Mouse (Mus musculus) embryonic facial prominence, embryonic 13.5 days (tissue): ENCODE results near the gene Dcst2. TPM values are rescaled to one million over a fixed set of nuclear protein-coding genes. Genes with fewer than 3 reads are reported as not detected.

Experiments
- ATAC-seq: fragments of 200-750 bp; cut with Nextera tagmentation; 2 replicates; pipeline ENCODE4 v1.8.0; 2017; ENCODE audit warnings: low read depth; ENCODE audit not compliant: insufficient number of reproducible peaks, insufficient read depth, low FRiP score, low TSS enrichment
- H3K27ac ChIP-seq: fragments of 300-500 bp; sonication (generic); 2 replicates; pipeline ENCODE4 v1.5.1; 2015; ENCODE audit warnings: moderate library complexity, mild to moderate bottlenecking, inconsistent platforms
- H3K27me3 ChIP-seq: fragments of 300-500 bp; sonication (generic); 2 replicates; pipeline ENCODE4 v1.6.1; 2015; ENCODE audit warnings: mild to moderate bottlenecking, inconsistent platforms
- H3K36me3 ChIP-seq: fragments of 300-500 bp; sonication (generic); 2 replicates; pipeline ENCODE4 v1.6.1; 2015; ENCODE audit warnings: mild to moderate bottlenecking, inconsistent platforms
- H3K4me1 ChIP-seq: fragments of 300-500 bp; sonication (generic); 2 replicates; pipeline ENCODE4 v1.6.1; 2015; ENCODE audit warnings: inconsistent platforms
- H3K4me2 ChIP-seq: fragments of 300-500 bp; sonication (generic); 2 replicates; pipeline ENCODE4 v1.6.1; 2015; ENCODE audit warnings: moderate library complexity, mild to moderate bottlenecking, inconsistent platforms
- H3K4me3 ChIP-seq: fragments of 300-500 bp; sonication (generic); 2 replicates; pipeline ENCODE4 v1.5.1; 2015; ENCODE audit warnings: mild to moderate bottlenecking, inconsistent platforms
- H3K9ac ChIP-seq: fragments of 300-500 bp; sonication (generic); 2 replicates; pipeline ENCODE4 v1.6.1; 2015; ENCODE audit warnings: mild to moderate bottlenecking, inconsistent platforms
- H3K9me3 ChIP-seq: fragments of 300-500 bp; sonication (generic); 2 replicates; pipeline ENCODE4 v1.6.1; 2016; ENCODE audit warnings: inconsistent platforms
- WGBS: fragments of 180-500 bp; shearing (Covaris S2); methylation state at CpG from one replicate; pipeline ENCODE4 v1.1.7; 2015; ENCODE audit warnings: mixed read lengths; 5-methylcytosine and 5-hydroxymethylcytosine counted together
- polyA plus RNA-seq: library from polyadenylated mRNA; unstranded; fragments of >200 nt; fragmentation: Nextera tagmentation; extraction: Ambion mirVana; gene quantifications from 2 replicates; pipeline ENCODE4 v1.2.1, GENCODE M21; 2015

Gene Dcst2
- polyA plus RNA-seq, 1 experiment from 2014 or later: 0.38 TPM

GRCm38 (mm10) chr3:89419571-89419970 lies 57.8 kb downstream of the Dcst2 start:
- ATAC-seq: no peak
- H3K9me3 ChIP-seq: no peaks in the 10 kb centered on the region
- H3K27me3 ChIP-seq: no peaks in the 10 kb centered on the region
- H3K4me3 ChIP-seq: peak overlapping the region; percentile 52
- peak overlapping the region; percentile 76 for H3K9ac ChIP-seq
- H3K4me2 ChIP-seq: peak overlapping the region; percentile 89
- peaks cover 31% of the 10 kb centered on the region for H3K36me3 ChIP-seq
- WGBS: 2% methylated on average over 9 of the region's 9 CpGs
- peak overlapping the region; percentile 98 for H3K27ac ChIP-seq
- H3K4me1 ChIP-seq: peaks cover 57% of the 10 kb centered on the region

- Histone ChIP-seq H3K4me1 (peaks cover 57% of the 10 kb centered on the region), H3K27ac (peak overlapping the region; percentile 98), H3K9me3 (no peaks in the 10 kb centered on the region), H3K9ac (peak overlapping the region; percentile 76), H3K36me3 (peaks cover 31% of the 10 kb centered on the region), H3K4me2 (peak overlapping the region; percentile 89), H3K27me3 (no peaks in the 10 kb centered on the region), H3K4me3 (peak overlapping the region; percentile 52)
- no peak for ATAC-seq
- WGBS: 19% methylated on average over 3 of the region's 3 CpGs
Observed at GRCm38 (mm10) chr3:89419981-89420380, 58.2 kb downstream of the Dcst2 start.

DNA sequence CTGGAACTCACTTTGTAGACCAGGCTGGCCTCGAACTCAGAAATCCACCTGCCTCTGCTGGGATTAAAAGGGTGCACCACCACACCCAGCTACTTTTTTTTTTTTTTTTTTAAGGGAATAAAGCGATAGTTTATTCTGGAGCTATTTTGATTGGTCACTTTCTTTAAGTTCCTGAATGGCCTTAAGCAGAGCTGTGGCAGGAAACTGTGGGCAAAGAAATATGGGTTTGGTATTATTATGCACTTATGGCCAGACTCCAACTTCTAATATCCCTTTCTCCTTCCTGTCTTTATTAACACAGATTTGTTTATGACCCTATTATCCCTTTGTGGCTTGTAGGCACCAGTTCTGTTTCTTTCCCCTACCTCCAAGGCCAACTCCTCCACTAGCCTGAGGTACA lies 58.6 kb downstream of the Dcst2 start:
- H3K4me3 ChIP-seq: peak overlapping the region; percentile 53
- no peak for ATAC-seq
- H3K9ac ChIP-seq: peak overlapping the region; percentile 81; the same call in 1 of the 2 replicates
- H3K36me3 ChIP-seq: peaks cover 30% of the 10 kb centered on the region
- peak overlapping the region; percentile 84 for H3K27ac ChIP-seq
- H3K4me2 ChIP-seq: peak overlapping the region; percentile 89
- 53% methylated on average over 2 of the region's 2 CpGs for WGBS
- peaks cover 57% of the 10 kb centered on the region for H3K4me1 ChIP-seq
- no peaks in the 10 kb centered on the region for H3K27me3 ChIP-seq
- no peaks in the 10 kb centered on the region for H3K9me3 ChIP-seq

DNA sequence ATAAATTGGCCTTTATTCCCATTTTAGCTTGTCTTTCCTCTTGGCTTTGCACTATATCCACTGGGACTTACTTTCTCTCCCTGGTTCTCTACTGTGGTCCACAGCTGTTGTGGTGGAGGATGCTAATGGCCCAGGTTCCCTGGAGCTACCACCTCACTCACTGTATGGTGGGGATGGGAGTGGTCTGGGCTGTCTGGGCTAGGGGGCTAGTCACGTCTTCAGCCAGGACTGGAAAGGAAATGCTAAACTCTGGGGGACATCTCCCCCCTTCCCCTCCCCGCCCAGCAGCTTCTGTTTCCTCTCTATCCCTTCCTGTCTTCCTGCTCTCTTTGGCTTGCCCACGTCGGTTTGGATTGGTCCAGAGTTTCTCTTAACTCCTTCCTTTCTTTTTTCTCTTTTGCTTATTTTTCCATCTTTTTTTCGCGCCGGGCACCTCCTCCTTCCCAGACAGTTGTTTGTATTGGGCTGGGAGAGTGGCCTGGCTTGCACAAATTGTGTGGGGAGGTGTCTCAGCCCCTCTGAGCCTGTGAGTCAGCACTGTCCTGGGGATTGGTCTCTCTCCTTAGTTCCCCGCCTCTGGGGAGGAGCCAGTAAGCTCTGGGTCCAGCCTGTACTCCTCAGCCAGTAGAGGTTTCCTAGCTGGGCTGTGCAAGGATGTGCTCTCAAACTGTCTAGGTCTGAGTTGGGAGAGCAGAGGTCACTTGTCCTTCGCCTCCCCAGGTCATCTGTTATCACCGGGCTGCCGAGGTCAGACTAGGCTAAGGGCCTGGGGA lies 59.4 kb downstream of the Dcst2 start:
- Histone ChIP-seq H3K27me3 (no peaks in the 10 kb centered on the region), H3K4me2 (peak overlapping the region; percentile 89), H3K9ac (peak overlapping the region; percentile 81), H3K9me3 (no peaks in the 10 kb centered on the region), H3K4me3 (peak overlapping the region; percentile 53), H3K36me3 (peaks cover 27% of the 10 kb centered on the region), H3K27ac (peak overlapping the region; percentile 84), H3K4me1 (peaks cover 57% of the 10 kb centered on the region)
- ATAC-seq: peak; percentile 74
- 2% methylated on average over 11 of the region's 11 CpGs for WGBS

DNA sequence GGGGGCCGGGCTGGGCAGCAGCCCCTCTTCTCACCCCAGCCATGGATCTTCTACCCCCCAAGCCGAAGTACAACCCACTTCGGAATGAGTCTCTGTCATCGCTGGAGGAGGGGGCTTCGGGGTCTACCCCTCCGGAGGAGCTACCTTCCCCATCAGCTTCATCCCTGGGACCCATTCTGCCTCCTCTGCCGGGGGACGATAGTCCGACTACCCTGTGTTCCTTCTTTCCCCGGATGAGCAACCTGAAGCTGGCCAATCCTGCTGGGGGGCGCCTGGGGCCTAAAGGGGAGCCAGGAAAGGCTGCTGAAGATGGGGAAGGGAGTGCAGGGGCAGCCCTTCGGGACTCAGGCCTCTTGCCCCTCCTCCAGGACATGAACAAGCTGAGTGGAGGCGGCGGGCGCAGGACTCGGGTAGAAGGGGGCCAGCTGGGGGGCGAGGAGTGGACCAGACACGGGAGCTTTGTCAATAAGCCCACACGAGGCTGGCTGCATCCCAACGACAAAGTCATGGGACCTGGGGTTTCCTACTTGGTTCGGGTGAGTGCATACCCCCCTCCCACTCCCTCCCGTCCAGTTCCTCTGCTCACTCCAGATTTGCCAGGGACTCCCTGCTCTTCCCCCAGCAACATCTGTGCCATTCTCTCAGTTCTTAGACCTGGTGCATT lies 60.2 kb downstream of the Dcst2 start:
- H3K9ac ChIP-seq: peak overlapping the region; percentile 81
- peak overlapping the region; percentile 89 for H3K4me2 ChIP-seq
- H3K4me1 ChIP-seq: peaks cover 49% of the 10 kb centered on the region
- no peaks in the 10 kb centered on the region for H3K9me3 ChIP-seq
- H3K36me3 ChIP-seq: peaks cover 34% of the 10 kb centered on the region
- H3K27ac ChIP-seq: peak overlapping the region; percentile 84
- H3K4me3 ChIP-seq: peak overlapping the region; percentile 53
- ATAC-seq: no peak
- 6% methylated on average over 22 of the region's 22 CpGs for WGBS
- H3K27me3 ChIP-seq: no peaks in the 10 kb centered on the region

DNA sequence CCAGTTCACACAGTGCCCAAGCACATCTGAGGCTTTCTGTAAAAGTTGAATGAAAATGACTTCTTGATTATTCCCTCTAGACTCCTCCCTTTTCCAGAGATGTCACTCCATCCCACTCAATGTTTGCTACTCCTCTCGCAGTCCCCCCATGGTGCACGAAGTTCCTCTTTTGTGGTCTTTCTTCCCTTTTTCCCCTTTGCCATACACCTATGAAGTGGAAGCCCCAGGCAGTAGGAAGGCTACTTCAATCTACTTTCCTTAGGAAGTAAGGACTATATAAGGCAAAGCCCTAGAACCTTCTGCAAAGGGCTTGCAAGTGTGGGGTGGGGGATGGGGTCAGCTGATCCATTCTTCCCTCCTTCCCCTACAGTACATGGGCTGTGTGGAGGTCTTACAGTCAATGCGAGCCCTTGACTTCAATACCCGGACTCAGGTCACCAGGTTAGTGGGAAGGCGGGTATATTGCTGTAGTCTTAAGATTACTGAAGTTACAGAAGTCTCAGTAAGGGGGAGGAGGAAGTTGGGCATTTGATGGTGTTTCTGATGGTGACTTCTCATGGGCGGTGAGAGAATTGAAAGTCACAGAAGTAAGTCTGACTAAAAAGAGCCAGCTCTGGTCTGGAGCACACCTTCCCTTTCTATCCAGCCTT lies 60.9 kb downstream of the Dcst2 start:
- Histone ChIP-seq H3K27me3 (no peaks in the 10 kb centered on the region), H3K27ac (no peak overlapping the region), H3K4me1 (peaks cover 49% of the 10 kb centered on the region), H3K9ac (peak overlapping the region; percentile 81), H3K4me3 (peak overlapping the region; percentile 53), H3K9me3 (no peaks in the 10 kb centered on the region), H3K36me3 (peaks cover 41% of the 10 kb centered on the region), H3K4me2 (peak overlapping the region; percentile 89)
- WGBS: 70% methylated on average over 6 of the region's 6 CpGs
- no peak for ATAC-seq

DNA sequence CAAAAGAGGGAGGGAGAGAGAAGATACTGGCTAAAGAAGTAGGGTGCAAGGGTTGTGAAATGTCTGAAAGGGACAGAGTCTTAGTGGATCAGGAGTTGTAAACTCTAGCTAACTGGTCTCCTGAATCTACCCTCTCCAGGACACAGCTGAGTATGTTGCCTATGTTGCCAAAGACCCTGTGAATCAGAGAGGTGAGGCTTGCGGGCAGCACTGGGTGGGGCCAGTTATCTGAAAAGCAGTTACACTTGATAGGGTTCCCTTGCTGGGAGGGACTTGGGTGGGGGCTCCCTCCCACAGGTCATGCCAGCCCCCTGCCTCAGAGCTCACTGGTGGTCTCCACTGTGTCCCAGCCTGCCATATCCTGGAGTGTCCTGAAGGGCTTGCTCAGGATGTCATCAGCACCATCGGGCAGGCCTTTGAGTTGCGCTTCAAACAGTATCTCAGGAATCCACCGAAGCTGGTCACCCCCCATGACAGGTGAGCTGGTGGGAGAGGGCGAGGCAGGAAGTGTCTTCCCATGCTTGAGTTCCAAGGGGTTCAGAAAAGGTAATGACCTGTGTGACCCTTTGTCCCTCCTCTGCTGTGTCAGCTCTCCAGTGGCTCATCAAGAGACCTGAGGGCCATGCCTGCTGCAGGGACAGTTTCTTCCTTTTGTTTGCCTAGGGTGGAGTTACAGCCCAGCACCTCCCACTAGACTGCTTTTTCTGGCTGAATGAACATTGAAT lies 62.8 kb downstream of the Dcst2 start:
- H3K36me3 ChIP-seq: peaks cover 49% of the 10 kb centered on the region
- no peaks in the 10 kb centered on the region for H3K27me3 ChIP-seq
- H3K4me2 ChIP-seq: no peak overlapping the region
- no peaks in the 10 kb centered on the region for H3K9me3 ChIP-seq
- no peak overlapping the region for H3K4me3 ChIP-seq
- peaks cover 45% of the 10 kb centered on the region for H3K4me1 ChIP-seq
- no peak overlapping the region for H3K27ac ChIP-seq
- ATAC-seq: no peak
- WGBS: 94% methylated on average over 5 of the region's 5 CpGs
- no peak overlapping the region for H3K9ac ChIP-seq

DNA sequence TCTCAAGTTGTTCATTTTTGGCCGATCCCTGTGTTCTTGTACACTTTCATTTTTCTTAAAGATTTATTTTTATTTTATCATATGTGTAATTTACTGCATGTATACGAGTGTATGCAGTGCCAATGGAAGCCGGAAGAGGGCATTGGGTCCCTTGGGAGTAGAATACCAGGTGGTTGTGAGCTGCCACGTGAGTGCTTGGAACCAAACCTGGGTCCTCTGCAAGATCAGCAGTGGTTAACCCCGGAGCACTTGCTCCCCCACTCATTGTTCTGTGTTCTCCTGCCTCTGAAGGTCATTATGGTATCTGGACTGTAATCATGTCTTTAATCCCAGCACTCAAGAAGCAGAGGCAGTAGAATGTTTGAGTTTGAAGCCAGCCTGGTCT lies 63.4 kb downstream of the Dcst2 start:
- Histone ChIP-seq H3K27me3 (no peaks in the 10 kb centered on the region), H3K36me3 (peaks cover 49% of the 10 kb centered on the region), H3K4me3 (no peak overlapping the region), H3K9ac (no peak overlapping the region), H3K4me2 (no peak overlapping the region), H3K27ac (no peak overlapping the region), H3K9me3 (no peaks in the 10 kb centered on the region), H3K4me1 (peaks cover 40% of the 10 kb centered on the region)
- ATAC-seq: no peak
- 88% methylated on average over 5 of the region's 5 CpGs for WGBS

GRCm38 (mm10) chr3:89425876-89426275 lies 64.1 kb downstream of the Dcst2 start:
- WGBS: 89% methylated on average over 4 of the region's 4 CpGs
- Histone ChIP-seq H3K4me3 (no peak overlapping the region), H3K9ac (no peak overlapping the region), H3K27ac (no peak overlapping the region), H3K36me3 (peaks cover 49% of the 10 kb centered on the region), H3K4me1 (peaks cover 34% of the 10 kb centered on the region), H3K9me3 (no peaks in the 10 kb centered on the region), H3K4me2 (no peak overlapping the region), H3K27me3 (no peaks in the 10 kb centered on the region)
- no peak for ATAC-seq
